Mouse (Mus musculus): ENCODE measurements around the gene Etv1. TPM values are rescaled to one million over a fixed set of nuclear protein-coding genes. Genes with fewer than 3 reads are reported as not detected.

The Etv1 gene
- polyA plus RNA-seq, 2 experiments = 0.16 to 0.88 TPM

DNA sequence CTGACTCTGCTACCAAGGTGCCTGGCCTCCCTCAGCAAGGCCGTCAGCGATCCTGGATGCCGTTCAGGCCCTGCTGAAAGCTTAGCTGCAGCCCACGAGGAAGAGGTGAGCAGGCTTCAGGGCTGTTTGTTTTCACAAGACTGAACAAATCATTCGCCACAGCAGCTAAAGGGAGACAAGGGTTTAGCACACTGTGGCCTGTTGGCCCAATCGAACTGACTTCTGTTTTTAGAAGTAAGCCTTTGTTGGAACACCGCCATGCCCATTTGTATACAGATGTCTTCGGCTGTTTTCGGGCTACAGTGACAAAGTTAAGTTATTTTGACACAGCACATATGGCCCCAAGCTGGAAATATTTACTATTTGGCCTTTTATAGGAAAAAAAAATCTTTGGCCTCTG lies 127.6 kb downstream of the Etv1 start:
- ATAC-seq (ENCODE audit: insufficient read depth) = no peak
- Histone ChIP-seq H3K4me1 (replicated peaks; ENCODE audit: control insufficient read depth in 2 of 2, insufficient read depth in 2 of 2, low read length in 1 of 2) (no peaks in the 10 kb centered on the region), H3K36me3 (replicated peaks; ENCODE audit: control insufficient read depth, insufficient read depth, low read depth) (no peaks in the 10 kb centered on the region), H3K4me2 (ENCODE audit: low read depth) (no peak overlapping the region), H3K27ac (no peak overlapping the region), H3K4me3 (ENCODE audit: insufficient read depth in 1 of 2, low read depth in 2 of 2, low read length in 2 of 2) (no peak overlapping the region), H3K27me3 (ENCODE audit: control insufficient read depth, insufficient read depth, low read length) (no peaks in the 10 kb centered on the region), H3K9me3 (ENCODE audit: control insufficient read depth, low read length) (no peaks in the 10 kb centered on the region), H3K9ac (replicated peaks) (no peak overlapping the region)
- no peak for DNase-seq (ENCODE audit: low read depth in 3 of 3, low spot score in 3 of 3)
- no peak for TF ChIP-seq CTCF (IDR thresholded peaks at IDR 0.05; ENCODE audit: low read depth)
- TF ChIP-seq EP300 (IDR thresholded peaks at IDR 0.05; ENCODE audit: low read depth) = no peak
- 55% methylated on average over 9 of the region's 9 CpGs for WGBS (ENCODE audit: insufficient replicate concordance)

DNA sequence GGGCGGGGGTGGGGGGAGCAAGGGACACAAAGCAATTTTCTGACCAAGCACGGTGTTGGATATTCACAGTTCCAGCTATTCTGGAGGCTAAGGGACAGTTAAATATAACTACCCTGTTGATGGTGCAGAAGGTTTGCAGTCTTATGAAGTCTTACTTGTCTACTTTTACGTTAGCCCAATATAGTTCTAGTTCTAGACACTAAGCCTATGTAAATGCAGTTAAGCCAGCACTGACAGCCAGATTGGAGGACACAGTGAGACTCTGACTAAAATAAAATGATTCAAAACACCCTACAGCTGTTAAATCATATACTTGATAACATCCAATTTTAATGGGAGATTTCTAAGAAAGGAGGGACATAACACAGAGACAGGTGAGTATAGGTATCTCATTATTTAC lies 129.8 kb downstream of the Etv1 start:
- no peak for DNase-seq (ENCODE audit: low read depth in 3 of 3, low spot score in 3 of 3)
- Histone ChIP-seq H3K27ac (no peak overlapping the region), H3K4me2 (ENCODE audit: low read depth) (no peak overlapping the region), H3K9ac (replicated peaks) (no peak overlapping the region), H3K9me3 (ENCODE audit: control insufficient read depth, low read length) (no peaks in the 10 kb centered on the region), H3K36me3 (replicated peaks; ENCODE audit: control insufficient read depth, insufficient read depth, low read depth) (no peaks in the 10 kb centered on the region), H3K4me1 (replicated peaks; ENCODE audit: control insufficient read depth in 2 of 2, insufficient read depth in 2 of 2, low read length in 1 of 2) (no peaks in the 10 kb centered on the region), H3K27me3 (ENCODE audit: control insufficient read depth, insufficient read depth, low read length) (no peaks in the 10 kb centered on the region), H3K4me3 (ENCODE audit: insufficient read depth in 1 of 2, low read depth in 2 of 2, low read length in 2 of 2) (no peak overlapping the region)
- no peak for ATAC-seq (ENCODE audit: insufficient read depth)
- 72% methylated on average over 3 of the region's 3 CpGs for WGBS (ENCODE audit: insufficient replicate concordance)
- no peak for TF ChIP-seq EP300 (IDR thresholded peaks at IDR 0.05; ENCODE audit: low read depth)
- TF ChIP-seq CTCF (IDR thresholded peaks at IDR 0.05; ENCODE audit: low read depth) = no peak
